Mouse (Mus musculus): ENCODE results near the gene Bckdha. TPM values are rescaled to one million over a fixed set of nuclear protein-coding genes. Genes with fewer than 3 reads are reported as not detected.
A peak's percentile ranks its signal among the peaks of the same experiment; 100 is the strongest.

Gene Bckdha
- polyA plus RNA-seq, 1 experiment from 2014 or later = 40.6 TPM

DNA sequence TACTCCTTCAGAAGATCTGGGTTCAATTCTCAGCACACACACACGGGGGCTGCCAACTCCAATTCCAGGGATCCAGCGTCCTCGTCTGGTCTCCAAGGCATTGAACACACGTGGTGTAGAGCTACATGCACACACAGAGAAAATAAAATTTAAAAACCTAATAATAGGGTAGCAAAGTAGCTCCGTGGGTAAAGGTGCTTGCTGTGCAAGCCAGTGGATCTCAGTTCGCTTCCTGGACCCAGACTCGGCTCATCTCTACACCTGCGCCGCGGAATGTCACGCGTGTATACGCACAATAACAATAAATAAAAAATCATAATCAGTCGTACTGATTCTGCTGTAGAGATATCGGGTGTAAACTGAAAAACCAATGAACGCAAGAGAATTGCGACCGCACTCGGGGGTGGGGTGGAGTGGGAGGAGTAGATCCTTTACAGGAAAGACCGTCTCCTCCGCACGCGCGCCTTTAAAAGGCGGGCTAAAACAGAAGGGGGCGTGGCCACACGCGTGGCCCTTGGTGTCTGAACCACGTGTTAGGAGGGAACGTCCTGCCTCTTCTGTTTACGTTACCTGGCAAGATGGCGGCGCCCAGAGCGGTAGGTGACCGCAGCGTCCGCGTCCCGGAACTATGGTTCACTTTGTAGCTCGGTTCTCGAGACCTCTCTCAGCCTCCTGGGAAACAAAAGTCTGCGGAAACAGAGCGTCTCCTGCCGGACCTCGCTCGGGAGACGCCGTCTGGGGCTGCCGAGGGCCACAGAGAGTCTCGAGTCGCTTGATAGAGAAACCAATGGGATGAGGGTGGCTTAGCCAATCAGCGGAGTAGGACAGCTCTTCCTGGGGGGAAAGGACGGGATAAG is 39.7 kb downstream of the Bckdha start, which contains the start of gene Dmac2:
TSS of gene Dmac2 (plus strand) at position 550 of the 857 bp plus-strand sequence.
- Histone ChIP-seq H3K27ac (replicated peaks; ENCODE audit: low read depth, low read length) (0 out of 2 replicates have a peak within 1 kb of the TSS, but pooled peaks have one; percentile 42), H3K27me3 (ENCODE audit: control insufficient read depth, insufficient read depth, low read length) (0 out of 2 replicates have a peak, but pooled peaks cover 6% of the 10 kb centered on the region), H3K4me3 (replicated peaks; ENCODE audit: low read depth, low read length) (peak within 1 kb of the TSS; percentile 51), H3K4me2 (ENCODE audit: low read length) (peak within 1 kb of the TSS; percentile 66), H3K9me3 (ENCODE audit: control insufficient read depth, low read length) (no peaks in the 10 kb centered on the region), H3K4me1 (ENCODE audit: control insufficient read depth, insufficient read depth, low read length) (peaks cover 5% of the 10 kb centered on the region; the same call in 1 of the 2 replicates), H3K9ac (replicated peaks; ENCODE audit: low read length) (peak within 1 kb of the TSS; percentile 41; the same call in 1 of the 2 replicates), H3K36me3 (ENCODE audit: control insufficient read depth, insufficient read depth, low read length) (0 out of 2 replicates have a peak, but pooled peaks cover 11% of the 10 kb centered on the region)
- ATAC-seq (ENCODE audit: low FRiP score, low TSS enrichment) (peak; percentile 91), DNase-seq (peak; percentile 97)
- WGBS = under 1% methylated on average over 53 of the region's 53 CpGs

- H3K27ac ChIP-seq (replicated peaks; ENCODE audit: low read depth, low read length) = no peak overlapping the region
- WGBS = 86% methylated on average over 10 of the region's 10 CpGs
Measured at GRCm38 (mm10) chr7:25617376-25618160, 41.2 kb downstream of the Bckdha start.

DNA sequence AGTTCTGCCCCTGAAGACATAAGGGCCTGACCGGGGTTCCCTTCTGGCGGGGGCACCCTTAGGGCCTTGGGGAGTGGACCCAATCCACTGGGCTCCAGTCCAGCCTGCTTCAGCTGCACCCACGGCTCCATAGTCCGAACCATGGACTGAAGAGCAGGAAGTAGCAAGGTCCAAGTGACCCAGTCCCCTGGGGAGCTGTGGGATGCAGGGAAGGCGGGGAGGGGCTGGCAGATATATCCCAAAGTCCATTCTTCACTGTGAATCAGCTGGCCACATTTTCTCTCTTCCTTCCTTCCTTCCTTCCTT is 43.1 kb downstream of the Bckdha start, which contains the start of gene Erich4:
TSS of gene Erich4 (minus strand) at position 187 of the 306 bp plus-strand sequence.
- Histone ChIP-seq H3K4me2 (ENCODE audit: low read length) (no peak within 1 kb of the TSS), H3K4me1 (ENCODE audit: control insufficient read depth, insufficient read depth, low read length) (peaks cover 5% of the 10 kb centered on the region; the same call in 1 of the 2 replicates), H3K4me3 (replicated peaks; ENCODE audit: low read depth, low read length) (no peak within 1 kb of the TSS), H3K27me3 (ENCODE audit: control insufficient read depth, insufficient read depth, low read length) (0 out of 2 replicates have a peak, but pooled peaks cover 6% of the 10 kb centered on the region), H3K9ac (replicated peaks; ENCODE audit: low read length) (no peak within 1 kb of the TSS), H3K9me3 (ENCODE audit: control insufficient read depth, low read length) (no peaks in the 10 kb centered on the region), H3K27ac (replicated peaks; ENCODE audit: low read depth, low read length) (no peak within 1 kb of the TSS), H3K36me3 (ENCODE audit: control insufficient read depth, insufficient read depth, low read length) (no peaks in the 10 kb centered on the region)
- ATAC-seq (ENCODE audit: low FRiP score, low TSS enrichment) = no peak
- DNase-seq = no peak
- 89% methylated on average over 5 of the region's 5 CpGs for WGBS

More at GRCm38 (mm10) chr7:25617376-25618160, 41.2 kb downstream of the Bckdha start:
- ATAC-seq (ENCODE audit: low FRiP score, low TSS enrichment) = no peak
- Histone ChIP-seq H3K4me3 (replicated peaks; ENCODE audit: low read depth, low read length) (no peak overlapping the region), H3K36me3 (ENCODE audit: control insufficient read depth, insufficient read depth, low read length) (0 out of 2 replicates have a peak, but pooled peaks cover 7% of the 10 kb centered on the region), H3K4me1 (ENCODE audit: control insufficient read depth, insufficient read depth, low read length) (peaks cover 5% of the 10 kb centered on the region; the same call in 1 of the 2 replicates), H3K4me2 (ENCODE audit: low read length) (no peak overlapping the region), H3K9ac (replicated peaks; ENCODE audit: low read length) (no peak overlapping the region), H3K9me3 (ENCODE audit: control insufficient read depth, low read length) (no peaks in the 10 kb centered on the region), H3K27me3 (ENCODE audit: control insufficient read depth, insufficient read depth, low read length) (0 out of 2 replicates have a peak, but pooled peaks cover 6% of the 10 kb centered on the region)
- DNase-seq = no peak

DNA sequence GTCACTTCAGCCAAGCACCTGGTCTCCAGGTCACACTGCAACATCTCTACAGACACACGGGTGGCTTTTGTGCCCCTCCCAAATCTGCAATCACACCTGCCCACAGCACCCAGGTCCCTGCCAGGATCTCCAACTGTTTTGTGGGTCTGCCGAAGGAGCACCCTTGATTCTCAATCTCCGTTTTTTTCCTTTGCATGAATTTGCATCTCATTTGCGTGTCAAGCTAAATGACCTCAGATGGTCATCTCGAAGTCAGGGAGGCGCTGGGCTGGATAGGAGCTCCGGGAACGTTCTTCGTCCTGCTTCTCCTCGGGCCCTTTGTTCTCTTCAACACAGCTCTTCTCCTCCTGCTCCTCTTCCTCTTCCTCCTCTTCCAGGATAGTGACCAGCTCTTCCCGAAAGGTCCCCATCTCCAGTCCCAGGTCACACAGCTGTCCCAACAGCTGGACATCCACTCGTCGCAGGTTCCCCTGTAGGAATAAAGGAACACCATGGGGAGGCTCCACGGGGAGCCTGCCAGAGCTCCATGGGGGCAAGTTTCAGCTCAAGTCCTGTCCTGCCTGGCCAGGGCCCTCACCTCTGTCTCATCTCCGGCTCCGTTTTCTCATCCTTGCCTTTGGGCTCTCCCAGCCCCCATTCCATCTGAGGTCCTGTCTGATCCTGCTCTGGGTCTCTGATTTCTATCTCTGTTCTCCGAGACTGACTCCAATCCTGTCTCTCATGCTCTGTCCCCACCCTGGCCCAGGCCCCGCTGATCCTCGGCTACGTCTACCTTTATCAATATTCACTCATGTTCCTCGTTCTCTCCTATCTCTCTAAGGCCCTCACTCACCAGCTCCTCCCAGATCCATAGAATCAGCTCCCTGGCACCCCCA is 43.7 kb downstream of the Bckdha start:
- Histone ChIP-seq H3K27me3 (ENCODE audit: control insufficient read depth, insufficient read depth, low read length) (0 out of 2 replicates have a peak, but pooled peaks cover 6% of the 10 kb centered on the region), H3K36me3 (ENCODE audit: control insufficient read depth, insufficient read depth, low read length) (no peaks in the 10 kb centered on the region), H3K9ac (replicated peaks; ENCODE audit: low read length) (no peak overlapping the region), H3K4me3 (replicated peaks; ENCODE audit: low read depth, low read length) (no peak overlapping the region), H3K9me3 (ENCODE audit: control insufficient read depth, low read length) (no peaks in the 10 kb centered on the region), H3K4me1 (ENCODE audit: control insufficient read depth, insufficient read depth, low read length) (peaks cover 5% of the 10 kb centered on the region; the same call in 1 of the 2 replicates), H3K4me2 (ENCODE audit: low read length) (no peak overlapping the region), H3K27ac (replicated peaks; ENCODE audit: low read depth, low read length) (no peak overlapping the region)
- ATAC-seq (ENCODE audit: low FRiP score, low TSS enrichment) (no peak), DNase-seq (no peak)
- 67% methylated on average over 21 of the region's 21 CpGs for WGBS

DNA sequence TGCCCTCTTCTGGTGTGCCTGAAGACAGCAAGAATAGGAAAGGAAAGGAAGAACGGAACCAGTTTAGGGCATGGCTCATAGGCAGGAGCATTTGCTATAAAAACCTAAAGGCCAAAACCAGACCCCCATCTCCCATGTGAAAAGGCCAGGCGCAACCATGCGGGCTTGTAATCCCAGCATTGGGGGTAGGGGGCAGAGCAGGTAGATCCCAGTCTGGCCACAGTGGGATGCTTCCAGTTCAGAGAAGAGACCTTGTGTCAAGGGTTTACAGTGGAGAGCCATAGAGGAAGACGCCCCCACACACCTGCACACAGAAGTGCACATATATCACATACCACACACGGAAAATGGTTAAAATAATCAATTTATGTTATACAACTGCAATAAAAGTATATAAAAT is 44.7 kb downstream of the Bckdha start:
- Histone ChIP-seq H3K4me2 (ENCODE audit: low read length) (no peak overlapping the region), H3K27ac (replicated peaks; ENCODE audit: low read depth, low read length) (no peak overlapping the region), H3K4me3 (replicated peaks; ENCODE audit: low read depth, low read length) (no peak overlapping the region), H3K9me3 (ENCODE audit: control insufficient read depth, low read length) (no peaks in the 10 kb centered on the region), H3K36me3 (ENCODE audit: control insufficient read depth, insufficient read depth, low read length) (no peaks in the 10 kb centered on the region), H3K9ac (replicated peaks; ENCODE audit: low read length) (no peak overlapping the region), H3K27me3 (ENCODE audit: control insufficient read depth, insufficient read depth, low read length) (0 out of 2 replicates have a peak, but pooled peaks cover 6% of the 10 kb centered on the region), H3K4me1 (ENCODE audit: control insufficient read depth, insufficient read depth, low read length) (no peaks in the 10 kb centered on the region)
- 88% methylated on average over 5 of the region's 5 CpGs for WGBS
- DNase-seq = no peak
- no peak for ATAC-seq (ENCODE audit: low FRiP score, low TSS enrichment)

GRCm38 (mm10) chr7:25611501-25611900 is 47.3 kb downstream of the Bckdha start:
- no peak overlapping the region for H3K4me3 ChIP-seq (replicated peaks; ENCODE audit: low read depth, low read length)
- H3K9me3 ChIP-seq (ENCODE audit: control insufficient read depth, low read length) = no peaks in the 10 kb centered on the region
- whole genome bisulfite sequencing = 39% methylated on average over 7 of the region's 7 CpGs
- no peaks in the 10 kb centered on the region for H3K27me3 ChIP-seq (ENCODE audit: control insufficient read depth, insufficient read depth, low read length)
- no peaks in the 10 kb centered on the region for H3K4me1 ChIP-seq (ENCODE audit: control insufficient read depth, insufficient read depth, low read length)
- H3K9ac ChIP-seq (replicated peaks; ENCODE audit: low read length) = no peak overlapping the region
- H3K27ac ChIP-seq (replicated peaks; ENCODE audit: low read depth, low read length) = no peak overlapping the region
- DNase-seq (no peak), ATAC-seq (ENCODE audit: low FRiP score, low TSS enrichment) (no peak)
- H3K4me2 ChIP-seq (ENCODE audit: low read length) = no peak overlapping the region
- H3K36me3 ChIP-seq (ENCODE audit: control insufficient read depth, insufficient read depth, low read length) = no peaks in the 10 kb centered on the region

DNA sequence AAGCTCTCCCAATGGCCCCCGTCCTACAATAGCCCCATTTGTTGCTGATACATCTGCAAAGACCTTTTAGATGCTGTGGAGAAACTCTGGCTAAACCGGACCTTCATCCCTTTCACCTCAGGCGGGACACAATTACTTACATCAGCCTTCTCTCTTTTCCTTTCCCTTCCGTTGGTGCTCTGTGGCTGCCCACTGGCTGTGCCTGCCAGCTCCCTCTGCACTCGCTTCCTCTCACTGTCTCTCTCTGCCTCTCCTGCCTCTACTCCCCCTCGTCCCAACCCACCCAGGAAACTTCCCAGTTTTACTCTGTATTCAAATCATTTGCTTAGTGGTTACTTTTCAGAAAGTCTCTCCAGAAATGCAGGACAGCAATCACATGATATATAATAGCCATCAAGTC is 48.7 kb downstream of the Bckdha start:
- no peak overlapping the region for H3K4me3 ChIP-seq (replicated peaks; ENCODE audit: low read depth, low read length)
- H3K4me2 ChIP-seq (ENCODE audit: low read length) = no peak overlapping the region
- H3K36me3 ChIP-seq (ENCODE audit: control insufficient read depth, insufficient read depth, low read length) = no peaks in the 10 kb centered on the region
- DNase-seq (no peak), ATAC-seq (ENCODE audit: low FRiP score, low TSS enrichment) (no peak)
- WGBS = 44% methylated on average over 6 of the region's 6 CpGs
- no peak overlapping the region for H3K9ac ChIP-seq (replicated peaks; ENCODE audit: low read length)
- no peaks in the 10 kb centered on the region for H3K4me1 ChIP-seq (ENCODE audit: control insufficient read depth, insufficient read depth, low read length)
- H3K27me3 ChIP-seq (ENCODE audit: control insufficient read depth, insufficient read depth, low read length) = no peaks in the 10 kb centered on the region
- H3K9me3 ChIP-seq (ENCODE audit: control insufficient read depth, low read length) = no peaks in the 10 kb centered on the region
- H3K27ac ChIP-seq (replicated peaks; ENCODE audit: low read depth, low read length) = no peak overlapping the region

GRCm38 (mm10) chr7:25607196-25607595 is 51.6 kb downstream of the Bckdha start:
- Histone ChIP-seq H3K4me2 (ENCODE audit: low read length) (no peak overlapping the region), H3K9me3 (ENCODE audit: control insufficient read depth, low read length) (no peaks in the 10 kb centered on the region), H3K27ac (replicated peaks; ENCODE audit: low read depth, low read length) (no peak overlapping the region), H3K4me1 (ENCODE audit: control insufficient read depth, insufficient read depth, low read length) (no peaks in the 10 kb centered on the region), H3K9ac (replicated peaks; ENCODE audit: low read length) (no peak overlapping the region), H3K4me3 (replicated peaks; ENCODE audit: low read depth, low read length) (no peak overlapping the region), H3K36me3 (ENCODE audit: control insufficient read depth, insufficient read depth, low read length) (no peaks in the 10 kb centered on the region), H3K27me3 (ENCODE audit: control insufficient read depth, insufficient read depth, low read length) (no peaks in the 10 kb centered on the region)
- WGBS = 81% methylated on average over 2 of the region's 2 CpGs
- DNase-seq (no peak), ATAC-seq (ENCODE audit: low FRiP score, low TSS enrichment) (no peak)

All from midbrain, embryonic 14.5 days (tissue).